Mouse (Mus musculus) MEL (cell line): ENCODE measurements around the gene Yipf3. TPM values are rescaled to one million over a fixed set of nuclear protein-coding genes. Genes with fewer than 3 reads are reported as not detected.

Source experiments
- DNase-seq: peaks from one replicate; pipeline ENCODE4 v3.0.0; 2011; ENCODE audit warnings: low read depth, low spot score
- H3K27ac ChIP-seq: 2 replicates; pipeline ENCODE4 v1.5.1; 2012; ENCODE audit warnings: low read depth, mild to moderate bottlenecking, control low read depth, low read length, moderate library complexity; ENCODE audit not compliant: control insufficient read depth
- H3K27me3 ChIP-seq, 2 experiments: fragments of 150-350 bp in 1 of 2; sonication (generic) in 1 of 2; 2 replicates each; pipeline ENCODE4 v1.6.1; 2012; ENCODE audit warnings: low read length in 2 of 2, mild to moderate bottlenecking in 2 of 2, improper control_type of control experiment in 1 of 2, moderate library complexity in 1 of 2; ENCODE audit not compliant: insufficient read depth in 2 of 2, control insufficient read depth in 1 of 2
- H3K36me3 ChIP-seq, 2 experiments: 2 replicates each; pipeline ENCODE4 v1.6.1; 2012 to 2014; ENCODE audit warnings: low read length in 2 of 2, improper control_type of control experiment in 1 of 2, inconsistent platforms in 1 of 2, mild to moderate bottlenecking in 1 of 2; ENCODE audit not compliant: insufficient read depth in 2 of 2, control insufficient read depth in 1 of 2
- H3K4me1 ChIP-seq, 2 experiments: fragments of 150-350 bp in 1 of 2; sonication (generic) in 1 of 2; 2 replicates each; pipeline ENCODE4 v1.6.1; 2012; ENCODE audit warnings: low read length in 2 of 2, improper control_type of control experiment in 1 of 2, mild to moderate bottlenecking in 1 of 2; ENCODE audit not compliant: insufficient read depth in 2 of 2, control insufficient read depth in 1 of 2
- H3K4me3 ChIP-seq, 2 experiments: fragments of 150-350 bp in 1 of 2; sonication (generic) in 1 of 2; 2 replicates each; pipeline ENCODE4 v1.5.1; 2012; ENCODE audit warnings: low read depth in 2 of 2, low read length in 2 of 2, mild to moderate bottlenecking in 2 of 2, moderate library complexity in 2 of 2, control low read depth in 1 of 2, improper control_type of control experiment in 1 of 2; ENCODE audit not compliant: control insufficient read depth in 1 of 2, insufficient read depth in 1 of 2
- H3K79me2 ChIP-seq: 2 replicates; pipeline ENCODE4 v1.6.1; 2012; ENCODE audit warnings: mild to moderate bottlenecking, low read length, moderate library complexity; ENCODE audit not compliant: control insufficient read depth, poor library complexity, insufficient read depth
- H3K9ac ChIP-seq: 2 replicates; pipeline ENCODE4 v1.6.1; 2012; ENCODE audit warnings: low read depth, mild to moderate bottlenecking, control low read depth, low read length, moderate library complexity; ENCODE audit not compliant: control insufficient read depth, poor library complexity, severe bottlenecking
- H3K9me3 ChIP-seq: fragments of 150-350 bp; sonication (generic); replicated peaks from 2 replicates; pipeline ENCODE4 v1.6.1; 2012; ENCODE audit warnings: mild to moderate bottlenecking, low read length, improper control_type of control experiment, moderate library complexity; ENCODE audit not compliant: insufficient read depth
- BHLHE40 ChIP-seq: IDR thresholded peaks from 2 replicates; pipeline ENCODE4 v1.6.1; 2012; ENCODE audit warnings: low read depth, mild to moderate bottlenecking, inconsistent platforms, low read length, improper control_type of control experiment, borderline replicate concordance
- CTCF ChIP-seq, 3 experiments: IDR thresholded peaks in 2 of 3; conservative IDR thresholded peaks in 1 of 3; 2 replicates each; pipeline ENCODE4 v1.5.1; 2011 to 2012; ENCODE audit warnings: low read length in 3 of 3, low read depth in 2 of 3, mild to moderate bottlenecking in 2 of 3, improper control_type of control experiment in 1 of 3, inconsistent platforms in 1 of 3, mixed read lengths in 1 of 3, moderate library complexity in 1 of 3; ENCODE audit not compliant: control insufficient read depth in 1 of 3, insufficient read depth in 1 of 3, poor library complexity in 1 of 3, severe bottlenecking in 1 of 3
- HCFC1 ChIP-seq: IDR thresholded peaks from 2 replicates; pipeline ENCODE4 v1.6.1; 2012; ENCODE audit warnings: low read depth, mild to moderate bottlenecking, inconsistent platforms, low read length, improper control_type of control experiment, moderate library complexity
- KAT2A ChIP-seq: conservative IDR thresholded peaks from 2 replicates; pipeline ENCODE4 v1.6.1; 2012; ENCODE audit warnings: low read depth, low read length, improper control_type of control experiment, inconsistent platforms
- MAFK ChIP-seq: IDR thresholded peaks from 2 replicates; pipeline ENCODE4 v1.6.1; 2011; ENCODE audit warnings: low read depth, mild to moderate bottlenecking, low read length, improper control_type of control experiment, borderline replicate concordance
- MAZ ChIP-seq: IDR thresholded peaks from 2 replicates; pipeline ENCODE4 v1.6.1; 2012; ENCODE audit warnings: low read depth, mild to moderate bottlenecking, inconsistent platforms, low read length, improper control_type of control experiment
- MYC ChIP-seq: IDR thresholded peaks from 2 replicates; pipeline ENCODE4 v1.6.1; 2011; ENCODE audit warnings: low read depth, mild to moderate bottlenecking, low read length, improper control_type of control experiment, moderate library complexity
- POLR2A ChIP-seq, 2 experiments: IDR thresholded peaks; 2 replicates each; pipeline ENCODE4 v1.6.1; 2011 to 2012; ENCODE audit warnings: low read length in 2 of 2, mild to moderate bottlenecking in 2 of 2, control low read depth in 1 of 2, improper control_type of control experiment in 1 of 2, low read depth in 1 of 2, moderate library complexity in 1 of 2; ENCODE audit not compliant: control insufficient read depth in 1 of 2, insufficient read depth in 1 of 2, poor library complexity in 1 of 2
- POLR2AphosphoS2 ChIP-seq: IDR thresholded peaks from 2 replicates; pipeline ENCODE4 v1.6.1; 2011; ENCODE audit warnings: low read length, improper control_type of control experiment
- RAD21 ChIP-seq: IDR thresholded peaks from 2 replicates; pipeline ENCODE4 v1.6.1; 2011; ENCODE audit warnings: mild to moderate bottlenecking, low read depth, low read length, improper control_type of control experiment
- SIN3A ChIP-seq: IDR thresholded peaks from 2 replicates; pipeline ENCODE4 v1.6.1; 2012; ENCODE audit warnings: low read length, improper control_type of control experiment, inconsistent platforms
- SMC3 ChIP-seq: IDR thresholded peaks from 2 replicates; pipeline ENCODE4 v1.6.1; 2011; ENCODE audit warnings: low read depth, low read length, improper control_type of control experiment
- USF1 ChIP-seq: IDR thresholded peaks from 2 replicates; pipeline ENCODE4 v1.6.1; 2014; ENCODE audit warnings: low read depth, mild to moderate bottlenecking, inconsistent platforms, low read length, improper control_type of control experiment, moderate library complexity
- USF2 ChIP-seq, 2 experiments: IDR thresholded peaks; 2 replicates each; pipeline ENCODE4 v1.6.1; 2011 to 2012; ENCODE audit warnings: improper control_type of control experiment in 2 of 2, low read length in 2 of 2, borderline replicate concordance in 1 of 2, inconsistent platforms in 1 of 2, low read depth in 1 of 2, mild to moderate bottlenecking in 1 of 2; ENCODE audit not compliant: insufficient read depth in 1 of 2
- ZC3H11A ChIP-seq: IDR thresholded peaks from 2 replicates; pipeline ENCODE4 v1.6.1; 2012; ENCODE audit warnings: low read depth, mild to moderate bottlenecking, inconsistent platforms, low read length, improper control_type of control experiment
- ZMIZ1 ChIP-seq: IDR thresholded peaks from 2 replicates; pipeline ENCODE4 v1.6.1; 2012; ENCODE audit warnings: low read depth, mild to moderate bottlenecking, inconsistent platforms, low read length, improper control_type of control experiment, moderate library complexity
- polyA plus RNA-seq, 2 experiments: library from polyadenylated mRNA; stranded (reverse) in 1 of 2; unstranded in 1 of 2; fragments of >175 nt in 1 of 2; fragments of >200 nt in 1 of 2; gene quantifications; 2 replicates each; pipeline versions ENCODE4 v1.2.1 to v1.2.4; 2012; ENCODE audit warnings: low replicate concordance in 2 of 2, low read depth in 1 of 2; ENCODE audit not compliant: insufficient read length in 2 of 2, insufficient read depth in 1 of 2, missing spikeins in 1 of 2
- total RNA-seq: library from RNA; depleted of rRNA; stranded (reverse); fragments of 300-350 nt; gene quantifications from 2 replicates; pipeline ENCODE4 v1.2.3, GENCODE M21; 2012

Yipf3 gene
- total and polyA plus RNA-seq, 3 experiments: 18.9 to 86.5 TPM; not detected in 1

GRCm38 (mm10) chr17:46297364-46298219, 49.7 kb downstream of the Yipf3 start, which contains the start of gene Dlk2:
Gene Dlk2 (plus strand): TSS chr17:46297421.
- Histone ChIP-seq H3K36me3 (no peaks in the 10 kb centered on the region), H3K9ac (no peak within 1 kb of the TSS), H3K79me2 (no peaks in the 10 kb centered on the region), H3K9me3 (no peaks in the 10 kb centered on the region), H3K27me3 (peaks cover 7 to 12% of the 10 kb centered on the region in 2 experiments), H3K4me1 (no peaks in the 10 kb centered on the region), H3K27ac (no peak within 1 kb of the TSS), H3K4me3 (no peak within 1 kb of the TSS)
- DNase-seq: no peak
- TF ChIP-seq MAFK (no peak), HCFC1 (no peak), POLR2AphosphoS2 (no peak), MYC (no peak), POLR2A (IDR thresholded peaks at IDR 0.05; ENCODE audit: control insufficient read depth in 1 of 2, insufficient read depth in 1 of 2, low read depth in 1 of 2, low read length in 2 of 2, poor library complexity in 1 of 2) (no peak)

GRCm38 (mm10) chr17:46298220-46298913, 50.5 kb downstream of the Yipf3 start:
- H3K79me2 ChIP-seq: no peaks in the 10 kb centered on the region
- TF ChIP-seq SIN3A (no peak), CTCF (IDR thresholded peaks at IDR 0.05 in 2 of 3, conservative IDR thresholded peaks at IDR 0.05 in 1 of 3; ENCODE audit: control insufficient read depth in 1 of 3, insufficient read depth in 1 of 3, low read depth in 2 of 3, low read length in 3 of 3, poor library complexity in 1 of 3, severe bottlenecking in 1 of 3) (peak; percentile 62 to 83 (median 70)), ZMIZ1 (no peak), SMC3 (peak; percentile 66), USF2 (IDR thresholded peaks at IDR 0.05; ENCODE audit: borderline replicate concordance in 1 of 2, insufficient read depth in 1 of 2, low read depth in 1 of 2, low read length in 2 of 2) (no peak), KAT2A (no peak), MAZ (no peak), ZC3H11A (no peak), RAD21 (peak; percentile 35), BHLHE40 (no peak), USF1 (no peak)
- no peak overlapping the region for H3K9ac ChIP-seq
- peak; percentile 52 for DNase-seq
- no peaks in the 10 kb centered on the region for H3K36me3 ChIP-seq
- H3K9me3 ChIP-seq: no peaks in the 10 kb centered on the region
- H3K4me1 ChIP-seq: no peaks in the 10 kb centered on the region
- peaks cover 5 to 7% of the 10 kb centered on the region in 2 experiments for H3K27me3 ChIP-seq
- H3K27ac ChIP-seq: no peak overlapping the region
- H3K4me3 ChIP-seq: no peak overlapping the region
